Mouse (Mus musculus): Measurements from ENCODE around the gene Sncg.
"Not testable (repeated sequence)": the region's sequence is repeated elsewhere in the genome, so short reads cannot be mapped to it uniquely, and the experiment has no call there.

Gene Sncg

DNA sequence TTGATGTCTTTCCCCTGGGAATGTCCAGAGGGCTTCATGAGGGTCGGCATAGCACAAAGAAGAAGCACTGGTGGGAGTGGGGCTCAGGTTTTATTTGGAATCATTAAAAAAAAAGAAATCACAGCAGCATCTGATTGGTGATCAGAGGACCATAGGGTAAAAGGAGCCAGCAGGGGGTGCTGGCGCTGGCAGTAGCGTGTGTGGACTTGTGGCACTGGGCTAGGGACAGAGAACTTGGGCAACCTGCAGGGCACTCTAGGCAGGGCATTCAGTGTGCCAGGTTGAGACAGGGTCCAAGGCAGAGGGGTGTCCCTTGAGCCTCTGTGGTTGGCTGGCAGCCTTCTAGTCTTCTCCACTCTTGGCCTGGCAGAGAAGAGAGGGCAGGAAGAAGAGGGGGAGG lies 4.4 kb downstream of the Sncg start:
- no peak for DNase-seq

DNA sequence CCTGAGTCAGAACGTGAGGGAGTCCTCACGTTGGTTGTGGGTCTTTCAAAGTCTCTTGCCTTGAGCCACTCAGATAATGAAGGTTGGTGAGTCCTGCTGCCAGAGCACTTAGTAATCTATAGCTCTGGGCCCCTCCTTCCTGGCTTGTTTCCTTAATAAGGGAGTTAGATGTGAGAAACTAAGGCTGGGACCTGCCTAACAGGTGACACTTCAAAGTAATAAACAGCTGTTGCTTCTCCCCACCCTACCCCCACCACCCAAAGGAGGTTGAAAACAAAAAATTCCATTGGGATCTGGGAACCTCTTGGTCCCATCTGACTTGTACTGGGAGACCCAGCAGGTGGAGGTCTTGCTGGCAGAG lies 9.5 kb downstream of the Sncg start:
- no peak for DNase-seq

DNA sequence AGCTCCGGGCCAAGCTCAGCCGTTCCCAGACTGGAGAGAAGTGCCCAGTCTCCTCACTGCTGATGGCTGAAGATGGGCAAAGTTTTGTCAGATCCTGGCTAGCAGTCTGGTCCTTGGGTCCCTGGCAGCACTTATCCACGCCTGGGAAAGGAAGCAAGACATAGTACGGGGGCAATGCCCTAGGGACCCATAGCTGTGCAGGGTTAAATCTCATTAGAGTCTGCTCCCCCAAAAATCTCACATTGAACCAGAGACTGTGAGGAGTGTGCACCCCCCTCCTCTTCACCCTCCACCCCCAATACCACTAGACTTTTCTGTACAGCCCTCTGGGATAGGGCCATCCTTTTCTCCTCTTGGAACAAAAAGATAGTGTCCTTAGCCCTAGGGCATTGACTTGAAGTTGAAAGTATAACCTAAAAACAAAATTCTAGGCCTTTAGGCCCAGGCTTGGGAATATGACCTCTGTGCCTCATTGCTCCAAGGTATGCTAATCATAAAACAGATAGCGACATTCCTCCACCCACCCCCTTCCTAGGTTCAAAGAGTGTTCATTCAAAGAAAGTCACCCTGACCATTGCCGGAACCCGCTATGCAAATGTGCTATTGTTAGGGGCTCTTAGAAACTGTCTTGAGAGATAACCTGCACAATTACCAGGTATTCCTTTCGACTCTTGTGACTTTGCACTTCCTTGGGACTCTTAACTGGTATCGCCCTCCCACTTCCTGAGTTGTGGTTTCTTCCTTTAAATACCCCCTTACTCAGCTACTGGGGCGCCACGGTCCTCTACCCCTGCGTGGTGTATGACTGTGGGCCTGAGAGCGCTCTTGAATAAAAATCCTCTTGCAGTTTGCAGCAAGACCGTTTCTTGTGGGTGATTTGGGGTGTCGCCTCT lies 10.1 kb downstream of the Sncg start:
- DNase-seq = not testable (repeated sequence)

DNA sequence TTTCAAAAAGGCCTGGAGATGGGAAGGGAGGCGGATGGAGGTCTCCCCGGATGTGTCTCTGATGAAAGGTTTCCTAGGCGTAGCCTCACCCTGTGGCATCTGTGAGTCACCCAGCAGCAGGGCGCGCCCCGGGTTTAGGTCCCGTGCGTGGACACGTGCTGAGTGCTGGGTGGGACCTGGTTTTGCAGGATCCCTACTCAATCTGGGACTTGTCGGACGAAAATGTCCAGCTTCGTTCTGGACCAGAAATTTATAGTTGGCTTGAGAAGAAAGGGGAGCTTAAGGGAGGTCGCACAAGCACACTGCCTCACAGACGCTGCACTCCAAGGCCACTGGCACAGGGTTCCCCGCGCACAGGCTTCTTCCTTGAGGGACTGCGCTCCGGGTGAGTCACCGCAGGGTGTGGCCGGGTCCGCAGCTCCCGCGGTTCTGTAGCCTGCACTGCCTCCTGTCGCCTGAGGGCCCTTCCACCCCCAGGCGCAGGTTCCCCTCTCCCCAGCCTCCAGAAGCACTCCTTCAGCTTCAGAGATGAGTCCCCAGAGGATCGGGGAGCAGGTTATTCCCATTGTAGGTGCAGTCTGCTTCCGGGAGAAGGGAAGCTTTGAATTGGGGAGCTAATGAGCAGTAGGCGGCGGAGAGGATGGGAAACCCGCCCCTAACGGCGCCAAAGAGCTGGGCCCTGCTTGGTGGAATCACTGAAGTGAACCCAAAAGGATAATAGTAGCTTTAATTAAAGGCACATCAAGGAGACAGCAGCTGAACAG lies 10.9 kb downstream of the Sncg start:
- DNase-seq = peak; percentile 63

DNA sequence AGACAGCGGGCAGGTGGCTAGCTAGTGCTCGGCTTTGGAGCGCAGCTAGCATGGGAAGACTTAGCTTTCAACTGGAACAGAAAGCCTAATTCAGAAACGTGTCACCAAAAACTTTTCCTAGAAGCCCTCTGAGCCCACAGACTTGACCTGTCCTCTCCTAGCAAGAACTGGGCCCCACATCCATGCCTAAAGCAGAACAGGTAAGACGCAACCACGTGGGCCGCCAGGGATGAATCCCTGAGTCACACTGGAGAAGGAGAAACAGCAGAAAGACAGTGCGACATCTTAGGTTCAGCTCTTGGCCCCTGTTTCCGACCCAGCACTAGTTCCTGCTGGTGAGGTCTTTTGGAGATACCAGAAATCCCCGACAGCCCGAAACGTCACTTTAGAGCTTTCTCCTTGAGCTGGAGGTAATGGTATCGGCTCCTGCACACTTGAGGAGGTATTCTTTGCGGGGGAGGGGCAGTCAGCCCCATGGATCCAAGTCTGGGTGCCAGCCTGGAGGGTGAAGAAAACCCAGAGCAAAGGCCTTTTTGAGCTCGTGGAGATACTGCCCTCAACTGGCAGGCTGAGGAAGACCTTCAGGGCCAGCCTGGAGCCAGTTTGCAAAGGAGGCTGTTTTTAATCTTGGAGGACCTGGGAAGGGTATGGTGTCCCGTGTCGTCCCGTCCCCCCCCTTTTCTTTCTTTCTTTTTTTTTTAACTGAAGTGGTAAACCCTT lies 11.7 kb downstream of the Sncg start:
- peak; percentile 52 for DNase-seq

DNA sequence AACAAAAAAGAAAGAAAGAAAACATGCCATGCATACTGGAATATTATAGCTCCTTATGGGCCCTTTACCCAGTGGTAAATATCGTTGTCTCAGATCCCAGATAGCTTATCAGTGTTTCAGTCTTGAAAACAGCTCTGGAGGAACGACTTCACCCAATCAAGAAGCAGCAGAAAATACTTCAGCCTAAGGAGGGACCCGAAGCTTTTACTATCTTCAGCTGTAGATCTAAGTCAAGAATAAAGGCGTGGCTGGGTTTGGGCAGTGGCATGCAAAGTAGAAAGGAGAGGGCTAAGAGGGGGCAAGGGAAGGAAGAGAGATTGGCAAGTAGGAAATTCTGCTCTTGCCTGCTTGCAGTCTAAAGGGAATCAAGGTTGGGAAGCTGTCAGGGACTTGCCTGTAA lies 12.5 kb downstream of the Sncg start:
- no peak for DNase-seq

DNA sequence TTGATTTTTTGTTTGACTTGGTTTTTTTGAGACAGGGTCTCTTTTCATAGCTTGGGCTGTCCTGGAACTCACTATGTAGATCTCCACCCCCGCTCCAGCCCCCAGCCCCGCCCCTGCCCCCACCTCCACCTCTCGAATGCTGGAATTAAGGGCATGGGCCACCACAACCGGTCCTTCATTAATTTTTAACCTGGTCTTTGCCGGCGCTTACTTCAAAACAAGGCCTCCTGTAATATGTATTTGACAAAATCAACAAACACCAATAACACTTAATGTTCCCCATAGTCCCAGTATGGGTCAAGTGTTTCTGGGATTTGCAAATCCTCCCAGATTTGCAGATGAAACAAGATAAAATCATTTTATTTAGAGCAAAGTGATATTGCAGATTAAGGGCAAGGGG lies 14.3 kb downstream of the Sncg start:
- no peak for DNase-seq

DNA sequence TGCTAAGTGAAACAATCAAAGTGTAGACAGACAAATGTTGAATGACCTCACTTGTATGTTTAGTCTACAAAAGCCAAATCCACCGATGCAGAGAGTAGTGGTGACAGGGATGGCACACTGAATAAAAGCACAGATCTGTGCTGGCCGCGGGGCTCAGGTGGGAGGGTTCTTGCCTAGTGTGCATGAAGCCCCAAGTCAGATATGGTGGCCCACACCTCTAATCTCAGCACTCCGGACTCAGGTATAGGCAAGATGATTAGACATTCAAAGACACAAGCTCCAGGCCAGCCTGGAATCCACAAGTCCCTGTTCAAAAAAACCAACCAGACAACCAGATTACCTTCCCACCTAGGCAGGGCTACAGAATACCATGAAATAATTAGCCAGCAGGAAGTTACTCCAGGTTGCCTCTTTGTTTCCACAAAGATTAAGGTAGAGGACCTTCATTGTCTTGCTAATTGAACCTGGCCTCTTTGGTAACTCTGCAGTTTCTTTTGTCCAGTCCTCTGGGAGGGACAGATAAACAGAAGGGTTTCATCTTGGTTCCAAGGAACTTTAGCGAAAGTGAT lies 14.8 kb downstream of the Sncg start:
- DNase-seq = no peak

DNA sequence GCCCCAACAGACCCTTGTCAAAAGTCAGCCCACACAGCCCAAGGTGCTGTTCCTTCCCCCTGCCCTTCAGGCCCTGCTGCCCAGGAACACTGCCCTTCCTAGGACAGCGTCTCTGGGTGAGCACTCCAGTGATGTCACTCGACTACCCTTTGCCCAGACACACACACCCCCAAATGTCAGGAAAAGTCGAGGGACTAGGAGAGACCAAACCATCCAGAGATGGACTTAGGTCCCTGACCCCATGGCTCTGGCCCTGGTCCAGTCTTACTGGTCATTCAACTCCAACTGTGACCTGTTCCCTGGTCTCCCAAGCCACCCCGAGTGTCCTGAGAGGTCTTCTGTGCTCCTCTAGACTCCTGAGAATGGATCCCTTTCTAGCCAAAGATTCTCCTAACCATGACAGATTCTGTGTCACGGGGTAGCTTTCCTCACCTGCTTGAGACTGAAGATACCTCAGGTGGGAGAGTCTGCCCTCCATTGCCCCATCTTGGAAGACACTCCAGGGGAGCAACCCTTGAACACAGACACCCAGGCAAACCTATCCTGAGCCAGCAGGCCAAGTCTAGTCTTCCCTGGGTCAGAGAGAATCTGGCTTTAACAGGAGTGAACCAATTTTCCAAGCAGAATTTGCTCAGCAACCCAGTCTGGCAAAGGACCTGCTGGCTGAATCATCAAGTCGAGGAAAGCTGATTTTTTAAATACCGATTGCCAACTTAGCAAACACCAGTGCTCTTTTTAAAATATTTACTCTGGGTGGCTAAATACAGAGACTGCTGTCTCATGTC lies 16.7 kb downstream of the Sncg start:
- DNase-seq = no peak

DNA sequence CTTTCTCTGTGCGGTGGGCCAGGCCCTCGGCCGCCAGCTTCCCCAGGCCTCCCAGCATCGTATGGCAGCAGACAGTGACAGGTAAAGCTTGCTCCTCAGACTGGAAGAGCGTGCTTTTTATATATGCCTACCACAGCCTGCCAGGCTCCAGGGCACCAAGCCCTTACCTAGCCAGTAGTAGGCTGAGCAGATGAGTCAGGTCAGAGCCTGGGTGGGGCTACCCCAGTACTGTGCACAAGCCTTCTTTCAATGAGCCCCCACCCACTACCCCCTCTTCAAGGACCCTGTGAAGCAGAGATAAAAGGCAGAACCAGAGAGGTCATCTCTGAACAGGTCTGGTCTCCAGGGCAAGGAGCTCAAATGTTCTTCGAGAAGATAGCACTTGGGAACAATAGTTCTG lies 19.3 kb downstream of the Sncg start, which contains the start of gene Fam25c:
Fam25c (minus strand) TSS at position 133 of the 400 bp plus-strand sequence.
- DNase-seq = no peak

DNA sequence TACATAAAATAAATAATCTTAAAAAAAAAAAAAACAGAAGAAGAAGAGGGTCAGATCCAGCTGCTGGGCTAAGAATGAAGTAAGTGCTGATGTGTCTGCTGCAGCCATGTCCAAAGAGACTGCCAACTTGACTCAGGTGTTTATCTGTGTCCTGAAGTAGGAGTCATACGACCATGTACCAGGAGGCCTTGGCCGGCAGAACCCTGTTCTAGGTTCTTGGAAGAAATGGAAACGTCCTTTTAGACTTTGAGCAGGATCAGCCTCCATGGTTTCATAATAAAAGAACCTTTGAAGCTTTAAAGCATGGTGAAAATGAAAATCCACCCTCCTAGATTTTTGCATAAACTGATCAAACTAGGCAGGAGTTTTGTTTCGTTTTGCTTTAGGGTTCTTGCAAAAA lies 20.1 kb downstream of the Sncg start:
- no peak for DNase-seq

DNA sequence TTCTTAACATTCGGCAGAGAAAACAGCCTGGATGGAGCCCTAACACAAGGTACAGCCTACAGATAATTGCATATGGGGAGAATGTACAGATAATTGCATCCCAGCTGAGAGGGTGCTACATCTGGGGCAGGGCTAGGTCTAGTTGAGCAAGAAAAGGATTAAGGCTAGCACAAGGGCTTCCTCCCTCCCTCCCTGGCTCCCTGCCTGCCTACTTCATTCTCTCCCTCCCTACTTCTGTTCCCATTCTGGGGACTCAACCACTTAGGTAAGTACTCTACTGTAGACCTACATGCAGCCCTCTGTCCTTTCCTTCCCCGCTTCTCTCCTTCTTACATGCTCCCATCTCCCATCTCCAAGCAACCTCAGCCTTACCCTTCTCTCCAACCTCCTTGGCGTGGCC lies 21.3 kb downstream of the Sncg start:
- DNase-seq = no peak

DNA sequence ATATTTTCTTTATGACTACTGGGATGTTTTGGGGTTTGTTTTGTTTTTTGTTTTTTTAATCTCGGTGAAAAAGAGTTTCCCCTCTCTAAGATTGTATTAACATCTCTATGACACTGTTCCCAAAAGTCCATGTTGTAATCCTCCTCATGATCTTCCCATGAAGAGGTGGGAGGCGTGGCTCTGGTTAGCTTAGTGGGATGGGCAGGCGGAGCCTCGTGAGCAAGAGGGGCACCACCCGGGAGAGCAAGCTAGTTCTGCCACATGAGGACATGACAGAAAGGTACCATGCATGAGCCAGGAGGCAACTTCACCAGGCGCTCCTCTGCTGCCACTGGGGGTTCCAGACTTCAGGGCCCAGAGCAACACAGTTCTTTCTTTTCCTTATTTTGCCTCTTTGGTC lies 22.1 kb downstream of the Sncg start:
- DNase-seq = no peak

DNA sequence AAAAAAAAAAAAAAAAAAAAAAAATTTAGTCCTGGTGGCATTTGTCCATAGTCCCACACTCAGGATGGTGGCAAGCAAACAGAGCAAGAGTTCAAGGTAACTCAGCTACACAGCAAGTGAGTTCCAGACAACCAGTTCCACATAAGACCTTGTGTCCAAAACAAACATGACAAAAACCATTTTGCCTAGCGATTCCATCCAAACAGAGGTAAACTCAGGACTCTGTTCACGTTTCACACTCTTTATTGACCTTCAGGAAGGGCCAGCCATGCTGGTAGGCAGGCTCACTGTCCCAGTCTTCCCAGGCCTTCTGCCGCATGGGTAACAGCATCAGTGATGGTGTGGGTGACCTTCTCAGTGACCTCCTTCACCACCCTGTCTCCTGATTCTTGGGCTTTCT lies 22.9 kb downstream of the Sncg start:
- no peak for DNase-seq

DNA sequence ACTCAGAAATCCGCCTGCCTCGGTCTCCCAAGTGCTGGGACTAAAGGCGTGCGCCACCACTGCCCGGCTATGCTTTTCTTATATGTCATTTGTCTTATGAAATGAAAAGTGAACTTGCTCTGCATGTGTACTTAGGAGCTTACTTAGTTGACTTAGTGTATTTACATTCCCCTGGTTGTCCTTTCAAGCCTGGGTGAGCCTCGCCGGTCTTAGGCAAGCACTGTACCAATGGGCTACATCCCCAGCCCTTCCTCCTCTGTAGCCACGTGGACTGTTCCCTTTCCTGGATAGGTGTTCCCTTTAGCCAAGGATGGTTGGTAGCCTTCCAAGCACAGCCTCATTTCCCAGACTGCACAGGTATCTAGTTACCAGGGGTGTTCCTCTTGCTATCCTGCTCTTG lies 25.6 kb downstream of the Sncg start:
- no peak for DNase-seq

DNA sequence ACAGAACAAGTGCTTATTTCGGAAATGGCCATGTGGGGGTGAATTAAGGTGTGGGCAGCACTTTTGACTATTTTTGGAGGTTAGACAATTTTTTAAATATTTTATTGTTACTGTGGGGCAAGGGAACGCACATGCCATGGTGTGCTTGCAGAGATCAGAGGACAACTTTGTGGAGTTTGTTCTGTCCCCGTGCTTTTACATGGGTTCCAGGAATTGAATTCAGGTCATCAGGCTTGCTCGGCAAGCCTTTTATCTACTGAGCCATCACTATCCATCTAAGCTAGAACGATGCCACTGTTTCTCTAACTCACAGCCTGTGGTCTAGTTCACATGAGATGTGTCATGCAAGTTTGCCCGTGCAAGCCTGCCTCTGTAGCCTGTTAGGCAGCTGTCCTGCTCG lies 26.3 kb downstream of the Sncg start:
- DNase-seq = no peak

DNA sequence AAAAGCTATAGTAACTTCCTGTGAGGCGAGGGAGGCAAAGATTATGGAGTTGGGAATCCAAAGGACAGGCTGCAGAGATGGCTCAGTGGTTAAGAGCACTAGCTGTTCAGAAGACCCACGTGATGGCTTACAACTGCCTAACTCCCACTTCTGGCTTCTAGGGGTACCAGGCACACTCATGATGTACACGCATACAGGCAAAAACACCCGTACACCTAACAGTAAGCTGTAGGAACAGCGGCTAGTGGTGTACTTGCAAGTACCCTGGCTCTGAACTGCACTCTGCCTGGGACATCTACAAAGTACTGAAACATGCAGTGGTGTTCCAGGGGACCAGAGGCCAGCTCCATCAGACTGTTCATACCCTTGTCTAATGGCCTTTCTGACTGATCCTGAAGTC lies 27.5 kb downstream of the Sncg start:
- no peak for DNase-seq

DNA sequence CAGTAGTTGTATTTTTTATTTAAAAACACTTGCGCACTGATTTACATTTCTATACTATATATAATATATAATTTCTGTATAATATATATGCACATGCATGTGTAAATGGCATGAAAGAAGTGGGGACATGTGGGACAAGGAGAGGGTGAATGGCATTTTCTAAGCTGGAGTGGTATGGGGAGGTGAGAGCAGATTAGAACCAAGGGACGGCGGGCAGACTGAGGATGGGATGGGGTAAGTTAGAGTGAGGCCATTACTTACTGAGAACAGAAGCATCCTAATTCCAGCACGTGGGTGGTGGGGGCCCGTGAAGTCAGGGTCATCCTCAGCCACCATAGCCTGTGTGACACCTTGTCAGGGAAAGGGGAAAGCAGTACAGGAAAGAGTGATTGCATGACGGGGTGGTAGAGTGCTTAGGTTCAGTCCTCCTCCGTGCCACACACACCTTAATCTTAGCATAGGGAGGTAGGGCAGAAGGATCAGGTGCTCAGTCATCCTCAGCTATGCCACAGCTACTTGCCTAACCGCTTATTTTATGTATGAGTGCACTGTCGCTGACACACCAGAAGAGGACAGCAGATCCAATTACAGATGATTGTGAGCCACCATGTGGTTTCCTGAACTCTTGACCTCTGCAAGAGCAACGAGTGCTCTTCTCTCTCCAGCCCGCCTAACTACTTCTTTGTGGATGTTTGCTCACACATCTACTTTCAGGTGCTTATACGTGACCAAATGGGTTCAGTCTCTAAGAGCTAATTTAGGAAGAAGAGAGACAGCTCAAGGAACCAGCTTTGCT lies 28.6 kb downstream of the Sncg start:
- no peak for DNase-seq

DNA sequence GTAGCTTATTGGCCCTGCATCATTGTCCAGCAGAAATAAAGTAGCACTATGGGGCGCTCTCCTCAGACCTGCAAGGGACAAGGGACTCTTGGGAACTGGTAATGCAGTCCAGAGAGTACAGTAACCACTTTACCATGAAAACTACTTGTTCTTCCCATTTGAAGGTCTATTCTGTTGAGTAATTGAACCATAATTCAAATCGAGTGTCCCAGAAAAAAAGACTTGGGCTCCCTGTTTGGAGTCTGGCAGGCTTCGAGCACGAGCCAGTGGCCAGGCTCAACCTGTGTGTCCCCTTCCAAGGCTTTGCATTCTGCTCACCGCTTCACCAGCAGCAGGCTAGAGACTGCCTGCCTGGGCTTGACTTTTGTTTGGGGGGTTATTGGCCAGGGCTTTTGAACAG lies 30.2 kb downstream of the Sncg start:
- DNase-seq = no peak

DNA sequence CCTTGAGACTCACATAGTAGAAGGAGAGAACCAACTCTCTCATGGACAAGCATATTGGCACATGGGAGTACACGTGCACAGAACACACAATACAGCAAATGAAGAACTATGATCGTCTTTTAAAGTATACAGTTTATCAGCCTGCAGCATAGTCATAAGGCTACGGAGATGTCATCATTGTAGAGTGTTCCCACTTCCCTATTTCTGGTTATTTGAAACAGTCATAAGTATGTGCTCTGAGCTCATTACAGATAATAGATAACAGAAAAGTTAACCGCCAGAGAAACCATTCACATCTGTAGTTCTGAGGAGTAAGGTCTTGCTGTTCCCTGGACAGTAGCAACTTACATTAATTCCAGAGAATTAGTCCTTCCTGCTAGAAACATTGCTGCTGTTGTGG lies 31.5 kb downstream of the Sncg start:
- DNase-seq = no peak

DNA sequence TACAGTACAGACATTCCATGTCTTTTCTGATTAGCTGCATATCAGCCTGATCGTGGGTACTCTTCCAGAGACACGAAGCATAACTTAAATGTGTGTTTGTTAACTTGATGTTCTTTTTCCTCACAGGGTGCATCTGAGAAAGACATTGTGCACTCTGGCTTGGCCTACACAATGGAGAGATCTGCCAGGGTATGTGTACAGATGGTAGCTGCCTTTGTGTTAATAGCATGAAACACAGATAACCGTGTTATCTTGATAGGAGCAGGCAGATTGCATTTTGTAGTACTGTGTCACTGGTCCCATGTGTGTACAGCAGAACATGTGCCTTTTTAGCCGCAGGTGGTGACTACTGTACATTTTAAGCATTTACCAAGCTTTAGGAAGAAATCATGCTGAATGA lies 32.6 kb downstream of the Sncg start:
- no peak for DNase-seq

DNA sequence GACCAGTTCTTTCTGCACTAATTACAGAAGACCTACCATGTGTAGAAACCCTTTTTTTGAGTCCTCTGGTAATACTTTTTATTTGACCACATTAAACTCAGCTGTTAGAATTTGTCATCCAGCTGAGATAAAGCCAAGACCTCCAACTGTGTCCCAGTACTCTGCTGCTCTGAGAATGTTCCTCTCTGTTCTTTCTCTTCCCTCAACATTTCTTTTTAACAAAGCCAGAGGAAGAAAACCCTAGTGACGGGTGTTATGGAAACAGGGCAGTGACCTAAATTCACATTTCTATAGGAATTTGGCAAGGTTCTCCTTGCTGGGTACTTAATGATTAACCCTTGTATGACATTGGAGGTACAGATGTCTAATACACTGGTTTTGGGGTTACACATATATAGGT lies 35.1 kb downstream of the Sncg start:
- no peak for DNase-seq
